Mouse (Mus musculus) C2C12 (cell line): ENCODE measurements around the gene Unc93b1.

Experiments used
- CEBPB ChIP-seq: IDR thresholded peaks from one replicate; pipeline ENCODE4 v1.6.1; 2011; ENCODE audit warnings: low read depth, mild to moderate bottlenecking, control low read depth, moderate library complexity
- CTCF ChIP-seq: IDR thresholded peaks from one replicate; pipeline ENCODE4 v1.5.1; 2011; ENCODE audit not compliant: control insufficient read depth, insufficient read depth, insufficient read length
- FOSL1 ChIP-seq: IDR thresholded peaks from one replicate; pipeline ENCODE4 v1.8.0; 2011; ENCODE audit warnings: mild to moderate bottlenecking, low read length; ENCODE audit not compliant: poor library complexity, insufficient read depth, severe bottlenecking
- MAX ChIP-seq: IDR thresholded peaks from one replicate; pipeline ENCODE4 v1.6.1; 2011; ENCODE audit warnings: mild to moderate bottlenecking, control low read depth
- MYOD1 ChIP-seq: IDR thresholded peaks from one replicate; pipeline ENCODE4 v1.6.1; 2011; ENCODE audit warnings: low read depth; ENCODE audit not compliant: control insufficient read depth, insufficient read length
- MYOG ChIP-seq: IDR thresholded peaks from one replicate; pipeline ENCODE4 v1.6.1; 2011; ENCODE audit not compliant: control insufficient read depth, insufficient read length; ENCODE audit errors: extremely low read depth
- USF1 ChIP-seq: IDR thresholded peaks from one replicate; pipeline ENCODE4 v1.6.1; 2011; ENCODE audit warnings: low read depth, mild to moderate bottlenecking, control low read depth, moderate library complexity

GRCm38 (mm10) chr19:3929211-3929941 lies 5.6 kb upstream of the Unc93b1 start, which contains the start of gene Aldh3b1:
- TF ChIP-seq USF1, result no peak
- no peak for TF ChIP-seq CTCF
- TF ChIP-seq CEBPB, result no peak
- no peak for TF ChIP-seq MAX
- TF ChIP-seq MYOG, result no peak
- TF ChIP-seq FOSL1, result no peak
- no peak for TF ChIP-seq MYOD1
